Mouse (Mus musculus): ENCODE measurements at regions not wholly inside any gene's neighbourhood (a gene's known extent, or its start where the extent isn't known, plus 50 kb on each side); places are given as distances from the start of the nearest gene placed in this dataset.

GRCm38 (mm10) chr8:103413589-103414575 is 628.4 kb upstream of the Cdh11 start:
- no peak for TF ChIP-seq POLR2A (IDR thresholded peaks at IDR 0.05; ENCODE audit: borderline replicate concordance, control insufficient read depth, low read depth, low read length)
- no peak for TF ChIP-seq CTCF (IDR thresholded peaks at IDR 0.05; ENCODE audit: control insufficient read depth, insufficient read depth, low read length)
- Histone ChIP-seq H3K4me1 (ENCODE audit: control insufficient read depth, insufficient read depth, low read length) (no peaks in the 10 kb centered on the region), H3K27ac (ENCODE audit: control insufficient read depth, insufficient read depth, low read depth, low read length, poor library complexity) (no peak overlapping the region), H3K4me3 (replicated peaks; ENCODE audit: control insufficient read depth, low read depth, low read length) (no peak overlapping the region)
- 70% methylated on average over 11 of the region's 11 CpGs for WGBS

DNA sequence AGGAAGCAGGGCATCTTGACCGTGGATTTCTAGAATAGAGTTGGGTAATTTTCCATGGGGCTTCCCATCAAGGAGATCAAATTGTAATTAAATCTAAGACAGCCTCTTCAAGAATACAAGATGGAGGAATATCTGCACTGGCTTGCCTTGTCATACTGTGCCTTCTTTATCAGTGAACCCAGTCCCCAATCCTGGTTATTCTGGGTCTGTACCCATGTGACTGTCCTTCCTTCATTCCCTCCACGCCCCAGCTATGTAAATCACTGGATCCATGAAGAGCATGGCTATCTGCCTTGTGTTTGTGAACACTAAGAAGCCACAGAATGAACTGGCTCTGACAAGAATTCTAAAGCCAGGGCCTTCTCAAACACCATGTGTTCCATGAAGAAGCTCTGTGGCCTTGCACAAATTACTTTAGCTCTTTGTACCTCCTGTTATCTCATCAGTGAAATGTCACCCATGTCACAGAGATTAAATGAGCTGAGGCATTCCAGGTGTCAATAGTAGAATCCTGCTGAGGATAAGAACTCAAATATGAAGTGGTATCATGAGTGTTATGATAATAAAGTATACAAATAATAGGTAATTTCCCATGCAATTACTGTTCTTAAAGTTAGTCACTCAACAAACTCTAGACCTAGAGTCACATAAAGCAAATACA is 637.0 kb upstream of the Cdh11 start:
- Histone ChIP-seq H3K27ac (ENCODE audit: control insufficient read depth, insufficient read depth, low read depth, low read length, poor library complexity) (no peak overlapping the region), H3K4me3 (replicated peaks; ENCODE audit: control insufficient read depth, low read depth, low read length) (no peak overlapping the region), H3K4me1 (ENCODE audit: control insufficient read depth, insufficient read depth, low read length) (no peaks in the 10 kb centered on the region)
- TF ChIP-seq POLR2A (IDR thresholded peaks at IDR 0.05; ENCODE audit: borderline replicate concordance, control insufficient read depth, low read depth, low read length), result no peak
- TF ChIP-seq CTCF (IDR thresholded peaks at IDR 0.05; ENCODE audit: control insufficient read depth, insufficient read depth, low read length), result no peak
- 57% methylated on average over 2 of the region's 2 CpGs for WGBS

DNA sequence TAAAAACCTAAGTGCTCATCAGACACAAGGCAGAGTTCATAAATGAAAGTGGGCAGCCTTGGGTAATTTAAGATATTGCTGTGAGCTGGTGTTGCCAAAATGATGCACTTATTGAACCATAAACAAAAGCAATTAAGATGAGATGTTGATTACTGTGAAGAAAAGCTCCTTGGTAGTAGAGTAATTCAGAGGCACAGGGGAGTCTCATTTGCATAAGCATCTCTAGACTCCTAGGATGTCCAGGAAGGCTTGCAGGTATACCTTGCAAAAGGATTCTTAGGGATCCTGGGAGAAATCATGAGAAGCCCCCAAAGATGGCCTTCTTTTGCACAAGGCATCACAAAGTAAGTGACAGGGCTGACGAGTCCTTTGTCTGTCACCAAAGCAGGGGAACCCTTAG is 640.5 kb upstream of the Cdh11 start:
- Histone ChIP-seq H3K4me1 (ENCODE audit: control insufficient read depth, insufficient read depth, low read length) (no peaks in the 10 kb centered on the region), H3K4me3 (replicated peaks; ENCODE audit: control insufficient read depth, low read depth, low read length) (no peak overlapping the region), H3K27ac (ENCODE audit: control insufficient read depth, insufficient read depth, low read depth, low read length, poor library complexity) (no peak overlapping the region)
- TF ChIP-seq POLR2A (IDR thresholded peaks at IDR 0.05; ENCODE audit: borderline replicate concordance, control insufficient read depth, low read depth, low read length) (no peak), CTCF (IDR thresholded peaks at IDR 0.05; ENCODE audit: control insufficient read depth, insufficient read depth, low read length) (no peak)
- 67% methylated on average over 1 of the region's 1 CpGs for WGBS

- Histone ChIP-seq H3K27ac (ENCODE audit: control insufficient read depth, insufficient read depth, low read depth, low read length, poor library complexity) (no peak overlapping the region), H3K4me1 (ENCODE audit: control insufficient read depth, insufficient read depth, low read length) (no peaks in the 10 kb centered on the region), H3K4me3 (replicated peaks; ENCODE audit: control insufficient read depth, low read depth, low read length) (no peak overlapping the region)
- WGBS, result 25% methylated on average over 3 of the region's 3 CpGs
- TF ChIP-seq POLR2A (IDR thresholded peaks at IDR 0.05; ENCODE audit: borderline replicate concordance, control insufficient read depth, low read depth, low read length) (no peak), CTCF (IDR thresholded peaks at IDR 0.05; ENCODE audit: control insufficient read depth, insufficient read depth, low read length) (no peak)
Measured at GRCm38 (mm10) chr8:103430874-103431492, 645.5 kb upstream of the Cdh11 start.

- Histone ChIP-seq H3K27ac (ENCODE audit: control insufficient read depth, insufficient read depth, low read depth, low read length, poor library complexity) (no peak overlapping the region), H3K4me1 (ENCODE audit: control insufficient read depth, insufficient read depth, low read length) (no peaks in the 10 kb centered on the region), H3K4me3 (replicated peaks; ENCODE audit: control insufficient read depth, low read depth, low read length) (no peak overlapping the region)
- TF ChIP-seq CTCF (IDR thresholded peaks at IDR 0.05; ENCODE audit: control insufficient read depth, insufficient read depth, low read length), result no peak
- no peak for TF ChIP-seq POLR2A (IDR thresholded peaks at IDR 0.05; ENCODE audit: borderline replicate concordance, control insufficient read depth, low read depth, low read length)
- WGBS, result 63% methylated on average over 6 of the region's 6 CpGs
Measured at GRCm38 (mm10) chr8:103433532-103434105, 648.2 kb upstream of the Cdh11 start.

DNA sequence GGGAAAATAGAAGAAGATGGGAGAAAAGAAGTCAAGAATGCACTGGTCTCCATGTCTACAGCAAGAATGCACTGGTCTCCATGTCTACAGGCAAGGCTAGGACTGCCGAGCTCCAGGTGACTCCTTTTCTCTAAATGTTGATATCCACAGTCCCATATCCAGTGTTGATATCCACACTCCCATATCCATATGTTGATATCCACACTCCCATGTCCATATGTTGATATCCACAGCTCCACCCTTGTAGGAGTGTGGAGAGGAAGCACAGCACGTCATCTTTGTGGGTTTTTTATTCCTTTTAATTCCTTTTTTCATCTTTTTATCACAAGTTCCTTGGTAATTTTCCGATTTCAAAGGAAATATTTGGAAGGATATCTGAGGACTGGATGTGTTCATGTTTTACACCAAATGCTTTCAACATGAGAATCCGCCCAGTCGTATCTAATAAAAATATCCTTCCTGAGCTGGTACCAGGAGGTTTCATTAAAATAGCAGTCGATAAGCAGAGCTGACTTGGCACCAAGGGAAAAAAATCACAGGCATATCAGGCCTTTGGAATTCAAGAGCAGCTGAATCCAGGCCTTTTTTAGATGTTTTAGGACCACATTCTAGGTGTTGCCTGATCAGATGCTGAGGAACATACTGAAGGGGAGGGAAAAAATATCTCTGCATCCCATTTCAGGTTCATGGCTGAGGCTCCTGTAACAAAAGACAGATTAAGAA is 653.7 kb upstream of the Cdh11 start:
- TF ChIP-seq CTCF (IDR thresholded peaks at IDR 0.05; ENCODE audit: control insufficient read depth, insufficient read depth, low read length), result no peak
- no peak for TF ChIP-seq POLR2A (IDR thresholded peaks at IDR 0.05; ENCODE audit: borderline replicate concordance, control insufficient read depth, low read depth, low read length)
- no peaks in the 10 kb centered on the region for H3K4me1 ChIP-seq (ENCODE audit: control insufficient read depth, insufficient read depth, low read length)
- H3K27ac ChIP-seq (ENCODE audit: control insufficient read depth, insufficient read depth, low read depth, low read length, poor library complexity), result no peak overlapping the region
- 74% methylated on average over 6 of the region's 6 CpGs for WGBS
- no peak overlapping the region for H3K4me3 ChIP-seq (replicated peaks; ENCODE audit: control insufficient read depth, low read depth, low read length)

DNA sequence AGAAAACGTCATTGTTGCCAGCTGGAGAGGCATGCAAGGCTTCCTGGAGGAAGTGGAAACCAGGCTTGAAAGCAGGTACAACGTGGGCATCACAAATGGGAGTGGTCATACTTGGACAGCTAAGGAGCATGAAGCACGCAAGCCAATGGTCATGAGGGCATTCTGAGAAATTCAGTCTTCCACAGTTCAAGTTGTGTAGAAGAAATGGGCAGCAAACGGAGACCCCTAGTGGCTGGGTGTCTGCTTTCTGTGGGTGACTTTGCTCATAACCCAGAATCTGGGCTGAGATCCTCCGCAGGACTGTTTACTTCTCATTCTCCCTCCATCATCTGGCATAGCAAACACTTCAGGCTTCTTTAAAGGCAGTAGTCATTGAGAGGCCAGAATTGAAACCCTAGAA is 655.7 kb upstream of the Cdh11 start:
- Histone ChIP-seq H3K27ac (ENCODE audit: control insufficient read depth, insufficient read depth, low read depth, low read length, poor library complexity) (no peak overlapping the region), H3K4me1 (ENCODE audit: control insufficient read depth, insufficient read depth, low read length) (no peaks in the 10 kb centered on the region), H3K4me3 (replicated peaks; ENCODE audit: control insufficient read depth, low read depth, low read length) (no peak overlapping the region)
- WGBS, result 29% methylated on average over 5 of the region's 5 CpGs
- TF ChIP-seq POLR2A (IDR thresholded peaks at IDR 0.05; ENCODE audit: borderline replicate concordance, control insufficient read depth, low read depth, low read length) (no peak), CTCF (IDR thresholded peaks at IDR 0.05; ENCODE audit: control insufficient read depth, insufficient read depth, low read length) (no peak)

Measured in bone marrow, adult 2 months (tissue).